Mouse (Mus musculus): ENCODE data around the gene Hdac4.

DNA sequence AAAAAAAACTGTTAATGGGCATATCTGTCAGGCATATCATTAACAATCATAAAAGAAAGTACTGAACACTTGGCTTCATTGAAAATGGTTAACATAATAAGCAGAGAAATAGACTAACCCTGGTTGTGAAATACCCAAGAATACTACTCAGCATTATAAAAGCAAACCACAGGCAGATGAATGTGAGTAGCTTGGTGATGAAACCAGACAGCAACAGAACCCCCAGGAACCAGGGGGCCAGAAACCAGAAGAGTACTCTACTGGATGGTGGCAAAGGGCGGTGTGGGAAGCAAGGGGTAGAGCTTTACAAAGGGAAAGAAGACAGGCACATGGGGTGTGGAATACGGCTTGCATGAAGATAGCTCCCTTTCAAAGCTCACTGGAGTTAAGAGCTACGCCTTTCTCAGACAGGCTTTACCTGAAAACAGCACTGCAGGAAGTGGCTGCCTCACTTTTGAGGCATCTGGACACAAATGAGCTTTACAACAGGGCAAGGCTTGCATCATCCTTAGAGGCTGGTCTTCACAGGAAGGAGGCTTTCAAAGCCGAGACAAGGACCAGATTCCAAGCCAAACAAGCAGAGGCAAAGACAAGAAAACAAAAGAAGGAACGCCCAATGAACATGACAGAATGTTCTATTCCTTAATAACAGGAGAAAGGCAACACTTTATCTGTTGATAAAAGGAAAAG lies 12.3 kb downstream of the Hdac4 start:
- TF ChIP-seq CTCF (IDR thresholded peaks at IDR 0.05; ENCODE audit: low read depth) (no peak), EP300 (IDR thresholded peaks at IDR 0.05; ENCODE audit: low read depth) (no peak)

All from liver, postnatal 0 days (tissue).